Mouse (Mus musculus) lung, adult 2 months (tissue): ENCODE measurements around the gene Fuz. TPM values are rescaled to one million over a fixed set of nuclear protein-coding genes. Genes with fewer than 3 reads are reported as not detected.

Source experiments
- DNase-seq: peaks from one replicate; pipeline ENCODE4 v3.0.0; 2022
- H3K4me1 ChIP-seq: fragments of 200-500 bp; 2 replicates; pipeline ENCODE4 v1.6.1; 2011; ENCODE audit warnings: low read length; ENCODE audit not compliant: control insufficient read depth, insufficient read depth
- H3K4me3 ChIP-seq: fragments of 200-500 bp; replicated peaks from 2 replicates; pipeline ENCODE3; 2011; ENCODE audit warnings: low read depth, mild to moderate bottlenecking, control low read depth, low read length; ENCODE audit errors: extremely low read depth
- CTCF ChIP-seq: fragments of 200-500 bp; IDR thresholded peaks from 2 replicates; pipeline ENCODE4 v1.5.1; 2011; ENCODE audit warnings: mild to moderate bottlenecking, low read length, control low read depth; ENCODE audit not compliant: insufficient read depth
- POLR2A ChIP-seq: fragments of 200-500 bp; IDR thresholded peaks from 2 replicates; pipeline ENCODE4 v1.6.1; 2011; ENCODE audit warnings: low read depth, mild to moderate bottlenecking, control low read depth, low read length, borderline replicate concordance; ENCODE audit errors: extremely low read depth
- WGBS: fragments of 180-500 bp; shearing (Covaris S2); methylation state at CpG from one replicate; pipeline ENCODE4 v1.1.7; 2018; 5-methylcytosine and 5-hydroxymethylcytosine counted together
- polyA plus RNA-seq: library from polyadenylated mRNA; depleted of rRNA; stranded (reverse); fragments of >200 nt; gene quantifications from 2 replicates; pipeline ENCODE4 v1.2.3, GENCODE M21; 2012

The Fuz gene
- polyA plus RNA-seq, 1 experiment: 77.8 TPM

DNA sequence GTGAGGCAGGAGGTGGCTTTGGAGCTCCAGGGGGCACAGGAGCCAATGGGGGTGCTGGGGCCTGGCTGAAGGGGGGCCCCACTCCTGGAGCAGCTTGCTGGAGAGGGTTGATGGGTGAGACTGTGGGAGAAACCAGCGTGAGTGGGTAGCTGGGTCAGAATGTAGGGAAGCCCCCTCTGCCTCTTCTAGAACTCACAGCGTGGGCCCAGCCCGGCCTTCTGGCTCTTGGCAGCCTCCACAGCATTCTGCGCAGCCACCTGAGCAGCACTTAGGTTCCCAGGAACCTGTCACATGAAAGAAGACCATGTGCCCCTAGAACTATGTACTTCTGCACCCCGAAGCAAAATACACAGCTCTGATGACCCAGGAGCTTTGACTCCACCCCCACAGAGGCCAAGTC lies 11.2 kb upstream of the Fuz start:
- no peak for TF ChIP-seq CTCF
- TF ChIP-seq POLR2A: no peak
- 88% methylated on average over 5 of the region's 5 CpGs for WGBS
- no peak for DNase-seq
- no peaks in the 10 kb centered on the region for H3K4me1 ChIP-seq
- H3K4me3 ChIP-seq: no peak overlapping the region

DNA sequence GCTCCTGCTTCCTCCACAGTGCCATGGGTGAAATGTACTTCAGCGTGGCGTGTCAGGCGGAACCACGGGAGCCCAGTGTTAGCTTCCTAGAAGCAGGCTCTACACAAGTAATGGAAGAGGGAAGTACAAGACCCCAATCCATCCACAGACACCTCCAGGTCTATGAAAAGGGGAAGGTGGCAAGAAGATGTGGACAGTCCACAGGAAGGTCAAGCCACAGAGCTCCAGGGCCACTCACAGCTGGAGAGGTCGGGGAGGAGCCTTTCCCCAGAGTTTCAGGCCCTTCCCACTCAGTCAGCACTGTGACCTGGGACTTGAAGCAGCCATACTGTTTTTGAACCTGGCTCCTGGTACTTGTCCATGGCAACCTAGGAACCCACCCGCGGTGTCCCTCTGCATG lies 8.9 kb upstream of the Fuz start:
- Histone ChIP-seq H3K4me1 (peaks cover 6% of the 10 kb centered on the region; the same call in 1 of the 2 replicates), H3K4me3 (no peak overlapping the region)
- 87% methylated on average over 7 of the region's 7 CpGs for WGBS
- DNase-seq: no peak
- TF ChIP-seq CTCF (no peak), POLR2A (no peak)

- WGBS: 67% methylated on average over 13 of the region's 13 CpGs
- Histone ChIP-seq H3K4me3 (no peak overlapping the region), H3K4me1 (peaks cover 6% of the 10 kb centered on the region; the same call in 1 of the 2 replicates)
- no peak for DNase-seq
- TF ChIP-seq CTCF (no peak), POLR2A (no peak)
Measured at GRCm38 (mm10) chr7:44888256-44889105, 7.4 kb upstream of the Fuz start.

GRCm38 (mm10) chr7:44890180-44890579 lies 5.7 kb upstream of the Fuz start:
- TF ChIP-seq POLR2A (no peak), CTCF (no peak)
- Histone ChIP-seq H3K4me1 (peaks cover 9% of the 10 kb centered on the region), H3K4me3 (no peak overlapping the region)
- DNase-seq: no peak
- WGBS: 67% methylated on average over 7 of the region's 7 CpGs

DNA sequence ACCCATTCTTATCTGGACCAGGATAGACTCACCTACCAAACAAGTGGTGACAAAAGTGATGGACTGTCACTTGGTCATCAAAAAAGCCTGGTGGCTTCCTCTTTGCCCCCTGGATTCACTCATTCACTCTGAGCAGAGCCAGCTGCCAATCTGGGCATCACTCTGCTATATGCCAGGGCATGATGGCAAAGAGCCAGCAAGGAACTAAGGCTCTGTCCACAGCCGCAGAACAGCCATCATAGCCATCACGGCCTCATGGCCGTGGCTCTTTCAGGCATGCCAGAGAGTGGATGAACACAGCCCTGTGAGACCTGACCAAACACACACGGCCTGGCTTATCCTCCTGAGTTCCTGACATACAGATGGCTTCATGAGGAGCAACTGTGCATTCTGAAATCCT lies 5.1 kb upstream of the Fuz start:
- WGBS: 48% methylated on average over 4 of the region's 4 CpGs

GRCm38 (mm10) chr7:44891611-44892010 lies 4.3 kb upstream of the Fuz start:
- DNase-seq: no peak
- Histone ChIP-seq H3K4me1 (peaks cover 10% of the 10 kb centered on the region), H3K4me3 (peak overlapping the region; percentile 89)
- 14% methylated on average over 6 of the region's 6 CpGs for WGBS
- TF ChIP-seq CTCF (no peak), POLR2A (no peak)

More for the DNA sequence above, 5.1 kb upstream of the Fuz start:
- H3K4me3 ChIP-seq: no peak overlapping the region
- no peak for DNase-seq
- no peak for TF ChIP-seq CTCF
- TF ChIP-seq POLR2A: no peak
- H3K4me1 ChIP-seq: peaks cover 10% of the 10 kb centered on the region

GRCm38 (mm10) chr7:44892276-44892921 lies 3.5 kb upstream of the Fuz start, which contains the start of gene Med25:
TSS of gene Med25 (minus strand) at chr7:44892712.
- Histone ChIP-seq H3K4me1 (peaks cover 10% of the 10 kb centered on the region), H3K4me3 (peak within 1 kb of the TSS; percentile 89)
- TF ChIP-seq CTCF (no peak), POLR2A (peak; percentile 71)
- WGBS: under 1% methylated on average over 56 of the region's 56 CpGs
- DNase-seq: peak; percentile 88

DNA sequence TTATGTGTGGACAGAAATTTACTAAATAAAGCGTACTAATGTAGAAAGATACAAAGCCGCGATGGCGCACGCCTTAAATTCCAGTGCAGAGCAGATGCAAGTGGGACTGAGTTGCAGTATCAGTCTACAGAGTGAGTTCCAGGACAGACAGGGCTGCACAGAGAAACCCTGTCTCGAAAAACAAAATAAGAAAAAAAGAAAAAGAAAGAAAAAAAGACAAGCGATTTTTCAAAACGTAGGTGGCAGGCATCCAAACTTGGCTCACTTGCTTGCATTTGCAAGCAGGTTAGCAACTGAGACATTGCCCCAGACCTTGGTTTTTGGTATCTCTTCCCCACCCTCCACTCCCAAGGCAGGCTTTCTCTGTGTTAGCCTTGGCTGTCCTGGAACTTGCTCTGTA lies 2.7 kb upstream of the Fuz start:
- WGBS: 22% methylated on average over 8 of the region's 8 CpGs
- no peak overlapping the region for H3K4me3 ChIP-seq
- H3K4me1 ChIP-seq: peaks cover 10% of the 10 kb centered on the region
- DNase-seq: no peak
- no peak for TF ChIP-seq CTCF
- no peak for TF ChIP-seq POLR2A

DNA sequence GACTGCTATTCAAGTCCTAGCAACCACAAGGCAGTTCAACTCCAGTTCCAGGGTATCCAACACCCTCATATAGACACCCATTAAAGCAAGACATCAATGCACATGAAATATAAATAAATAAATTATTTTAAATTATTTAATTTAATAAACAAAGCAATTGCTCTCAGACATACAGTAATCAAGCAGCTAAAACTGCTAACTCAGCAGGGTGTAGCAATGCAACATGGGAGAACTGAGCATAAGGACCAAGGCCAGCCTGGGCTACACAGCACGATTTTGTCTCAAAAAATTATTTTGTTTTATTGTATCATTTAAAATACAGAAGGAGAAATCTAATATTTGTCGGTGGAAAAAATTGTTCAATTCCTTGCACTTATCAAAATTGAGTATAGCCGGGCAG lies 1.7 kb upstream of the Fuz start:
- H3K4me1 ChIP-seq: peaks cover 10% of the 10 kb centered on the region
- WGBS: 85% methylated on average over 3 of the region's 3 CpGs
- H3K4me3 ChIP-seq: no peak overlapping the region
- TF ChIP-seq POLR2A: no peak
- TF ChIP-seq CTCF: no peak
- DNase-seq: no peak
